Mouse (Mus musculus): ENCODE data around the gene Tcf20. TPM values are rescaled to one million over a fixed set of nuclear protein-coding genes. Genes with fewer than 3 reads are reported as not detected.

Gene Tcf20
- total and polyA plus RNA-seq, 3 experiments, result 27.0 to 47.2 (median 29.0) TPM

DNA sequence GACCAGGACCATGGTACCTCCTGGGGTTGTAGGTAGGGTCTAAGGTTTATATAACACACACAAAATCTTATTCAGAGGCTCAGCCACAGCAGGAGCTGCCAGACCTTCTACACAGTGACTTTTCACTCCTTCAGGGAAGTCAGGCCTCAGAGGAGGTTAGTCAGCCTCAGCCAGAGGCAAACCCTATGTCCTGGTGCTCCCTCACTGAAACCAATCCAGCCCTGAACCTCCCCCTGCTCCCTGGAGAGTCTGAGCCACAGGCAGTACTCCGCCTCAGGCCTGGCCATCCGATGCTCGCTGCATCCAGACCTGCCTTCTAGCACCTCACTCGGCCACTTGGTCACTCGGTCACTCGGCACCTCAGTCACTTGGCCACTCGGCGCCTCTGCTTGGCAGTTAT, 37.4 kb downstream of the Tcf20 start:
- H3K27me3 ChIP-seq (replicated peaks), result no peaks in the 10 kb centered on the region
- H3K9ac ChIP-seq (ENCODE audit: insufficient read depth, low read depth), result no peak overlapping the region
- dilution Hi-C loops (cut with MboI; ENCODE audit: extremely low pct_ligation_motif_present, extremely low pct_unique_long_range_greater_than_20kb, low sequenced_read_pairs), result no loop called here
- H3K27ac ChIP-seq (ENCODE audit: insufficient read depth, low read depth), result no peak overlapping the region
- no peak overlapping the region for H3K4me3 ChIP-seq (replicated peaks in 1 of 3; ENCODE audit: low read depth in 2 of 3, low read length in 2 of 3, poor library complexity in 1 of 3)
- no peaks in the 10 kb centered on the region for H3K9me3 ChIP-seq (replicated peaks; ENCODE audit: low read length)
- peaks cover 0 to 9% of the 10 kb centered on the region in 2 experiments for H3K36me3 ChIP-seq (replicated peaks in 1 of 2; ENCODE audit: control insufficient read depth in 1 of 2, insufficient read depth in 1 of 2, low read length in 1 of 2)
- in situ Hi-C loops (cut with MboI; ENCODE audit: low pct_ligation_motif_present, low pct_unique_long_range_greater_than_20kb, low sequenced_read_pairs), result no loop called here
- peaks cover 0 to 11% of the 10 kb centered on the region in 2 experiments; a peak in 2 of 4 replicates for H3K4me1 ChIP-seq (ENCODE audit: control insufficient read depth in 1 of 2, insufficient read depth in 2 of 2)
- DNase-seq (ENCODE audit: extremely low read depth), result no peak
- no peaks in the 10 kb centered on the region for H3K79me2 ChIP-seq (replicated peaks; ENCODE audit: control insufficient read depth, extremely low read depth, insufficient read depth, poor library complexity, severe bottlenecking)
- TF ChIP-seq ZC3H11A (IDR thresholded peaks at IDR 0.05; ENCODE audit: low read depth, low read length) (no peak), ELF1 (IDR thresholded peaks at IDR 0.05; ENCODE audit: low read depth, low read length) (no peak), USF2 (conservative IDR thresholded peaks at IDR 0.05; ENCODE audit: low read depth, low read length) (no peak), JUND (conservative IDR thresholded peaks at IDR 0.05; ENCODE audit: low read depth, low read length) (no peak), JUN (IDR thresholded peaks at IDR 0.05; ENCODE audit: insufficient read depth, low read depth, low read length) (no peak), E2F4 (IDR thresholded peaks at IDR 0.05; ENCODE audit: insufficient replicate concordance, low read depth, low read length) (no peak), RAD21 (IDR thresholded peaks at IDR 0.05; ENCODE audit: low read depth, low read length) (no peak), ETS1 (conservative IDR thresholded peaks at IDR 0.05; ENCODE audit: low read depth, low read length) (no peak), CHD1 (IDR thresholded peaks at IDR 0.05; ENCODE audit: low read depth, low read length) (no peak), MXI1 (IDR thresholded peaks at IDR 0.05; ENCODE audit: low read depth, low read length) (no peak), PAX5 (IDR thresholded peaks at IDR 0.05; ENCODE audit: low read length) (no peak), ZNF384 (IDR thresholded peaks at IDR 0.05; ENCODE audit: low read depth, low read length) (no peak), POLR2AphosphoS2 (IDR thresholded peaks at IDR 0.05; ENCODE audit: low read depth, low read length) (no peak), POLR2A (IDR thresholded peaks at IDR 0.05; ENCODE audit: low read depth, low read length) (no peak), MAZ (IDR thresholded peaks at IDR 0.05; ENCODE audit: low read depth, low read length) (no peak), CTCF (conservative IDR thresholded peaks at IDR 0.05 in 1 of 2, IDR thresholded peaks at IDR 0.05 in 1 of 2; ENCODE audit: low read depth in 2 of 2, low read length in 2 of 2) (no peak), NELFE (IDR thresholded peaks at IDR 0.05; ENCODE audit: low read depth, low read length) (no peak), RCOR1 (conservative IDR thresholded peaks at IDR 0.05; ENCODE audit: low read depth, low read length) (no peak)
- no peak overlapping the region for H3K4me2 ChIP-seq (ENCODE audit: insufficient read depth, low read depth, poor library complexity, severe bottlenecking)

DNA sequence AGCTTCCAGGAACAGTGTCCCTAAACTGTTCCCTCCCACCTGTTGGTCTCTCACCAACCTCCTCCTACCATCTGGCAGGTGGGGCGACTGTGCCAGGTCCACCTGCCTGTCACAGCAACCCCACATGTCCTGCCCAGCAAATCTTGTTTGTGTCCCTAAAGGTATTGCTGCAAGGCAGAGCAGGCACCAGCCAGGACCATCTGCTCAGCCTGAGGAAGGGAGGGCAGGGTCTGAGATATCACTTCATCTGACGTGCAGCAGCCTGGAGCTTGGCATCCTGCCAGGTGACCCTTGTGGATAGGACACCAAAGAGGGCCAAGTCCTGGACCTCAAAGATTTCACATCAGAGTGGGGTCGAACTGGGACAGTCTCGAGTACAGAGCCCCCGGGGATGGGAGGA, 40.2 kb downstream of the Tcf20 start:
- no peak for DNase-seq (ENCODE audit: extremely low read depth)
- Histone ChIP-seq H3K79me2 (replicated peaks; ENCODE audit: control insufficient read depth, extremely low read depth, insufficient read depth, poor library complexity, severe bottlenecking) (no peaks in the 10 kb centered on the region), H3K9me3 (replicated peaks; ENCODE audit: low read length) (no peaks in the 10 kb centered on the region), H3K4me2 (ENCODE audit: insufficient read depth, low read depth, poor library complexity, severe bottlenecking) (no peak overlapping the region), H3K27ac (ENCODE audit: insufficient read depth, low read depth) (no peak overlapping the region), H3K9ac (ENCODE audit: insufficient read depth, low read depth) (no peak overlapping the region), H3K36me3 (replicated peaks in 1 of 2; ENCODE audit: control insufficient read depth in 1 of 2, insufficient read depth in 1 of 2, low read length in 1 of 2) (peaks cover 0 to 3% of the 10 kb centered on the region in 2 experiments), H3K4me3 (replicated peaks in 1 of 3; ENCODE audit: low read depth in 2 of 3, low read length in 2 of 3, poor library complexity in 1 of 3) (no peak overlapping the region), H3K4me1 (ENCODE audit: control insufficient read depth in 1 of 2, insufficient read depth in 2 of 2) (peaks cover 0 to 12% of the 10 kb centered on the region in 2 experiments; a peak in 2 of 4 replicates), H3K27me3 (replicated peaks) (no peaks in the 10 kb centered on the region)
- no peak for TF ChIP-seq ZC3H11A (IDR thresholded peaks at IDR 0.05; ENCODE audit: low read depth, low read length)
- no peak for TF ChIP-seq CHD1 (IDR thresholded peaks at IDR 0.05; ENCODE audit: low read depth, low read length)
- no peak for TF ChIP-seq ELF1 (IDR thresholded peaks at IDR 0.05; ENCODE audit: low read depth, low read length)
- TF ChIP-seq JUND (conservative IDR thresholded peaks at IDR 0.05; ENCODE audit: low read depth, low read length), result no peak
- no peak for TF ChIP-seq IRF4 (IDR thresholded peaks at IDR 0.05; ENCODE audit: low read depth, low read length)
- TF ChIP-seq USF2 (conservative IDR thresholded peaks at IDR 0.05; ENCODE audit: low read depth, low read length), result no peak
- TF ChIP-seq ZKSCAN1 (IDR thresholded peaks at IDR 0.05; ENCODE audit: borderline replicate concordance, low read depth, low read length), result no peak
- TF ChIP-seq ETS1 (conservative IDR thresholded peaks at IDR 0.05; ENCODE audit: low read depth, low read length), result no peak
- no peak for TF ChIP-seq KAT2A (IDR thresholded peaks at IDR 0.05; ENCODE audit: insufficient replicate concordance, low read length)
- TF ChIP-seq MAFK (IDR thresholded peaks at IDR 0.05; ENCODE audit: insufficient replicate concordance, low read length), result no peak
- TF ChIP-seq TBP (conservative IDR thresholded peaks at IDR 0.05; ENCODE audit: low read depth, low read length), result no peak
- dilution Hi-C loops (cut with MboI; ENCODE audit: extremely low pct_ligation_motif_present, extremely low pct_unique_long_range_greater_than_20kb, low sequenced_read_pairs) (no loop called here), in situ Hi-C loops (cut with MboI; ENCODE audit: low pct_ligation_motif_present, low pct_unique_long_range_greater_than_20kb, low sequenced_read_pairs) (no loop called here)

Data from CH12.LX (cell line).